Mouse (Mus musculus) cerebellum, adult 8-10 months (tissue): ENCODE measurements at regions not wholly inside any gene's neighbourhood (a gene's known extent, or its start where the extent isn't known, plus 50 kb on each side); places are given as distances from the start of the nearest gene placed in this dataset.
A peak's percentile ranks its signal among the peaks of the same experiment; 100 is the strongest.

Source experiments
- DNase-seq: peaks from one replicate; pipeline ENCODE4 v3.0.0; 2022

DNA sequence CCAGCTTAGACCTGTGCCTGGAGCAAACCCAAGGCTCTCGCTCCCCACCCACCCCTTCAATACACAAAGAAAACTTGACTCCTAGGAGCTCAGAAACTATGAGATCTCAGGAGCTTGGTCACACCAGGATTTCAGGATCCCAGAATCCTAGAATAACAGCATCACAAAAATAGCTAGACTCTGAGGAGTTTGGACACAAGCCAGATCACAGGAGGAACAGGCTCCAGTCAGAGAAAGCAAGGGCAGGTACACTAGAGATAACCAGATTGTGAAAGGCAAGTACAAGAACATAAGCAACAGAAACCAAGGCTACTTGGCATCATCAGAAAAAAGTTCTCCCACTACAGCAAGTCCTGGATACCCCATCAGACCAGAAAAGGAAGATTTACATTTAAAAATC lies 221.5 kb downstream of the Epha7 start:
- no peak for DNase-seq

DNA sequence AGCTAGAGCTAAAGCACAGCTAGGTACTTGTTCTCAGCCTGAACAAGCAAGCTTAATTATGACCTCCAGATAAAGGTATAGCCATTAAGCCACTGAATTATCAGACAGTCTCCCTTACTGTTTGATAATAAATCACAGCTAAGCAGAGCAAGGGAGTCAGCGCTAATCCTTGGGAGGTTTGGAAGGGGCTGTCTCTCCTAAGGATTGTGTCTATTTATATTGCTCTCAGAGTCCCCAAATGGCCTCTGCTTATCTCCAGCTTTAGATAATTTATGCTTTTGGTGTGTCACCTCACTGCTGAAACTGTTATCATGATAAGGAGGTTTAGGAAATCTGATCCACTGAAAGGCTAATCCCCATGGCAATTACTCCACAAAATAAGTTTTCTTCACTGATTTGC lies 227.1 kb downstream of the Epha7 start:
- no peak for DNase-seq

DNA sequence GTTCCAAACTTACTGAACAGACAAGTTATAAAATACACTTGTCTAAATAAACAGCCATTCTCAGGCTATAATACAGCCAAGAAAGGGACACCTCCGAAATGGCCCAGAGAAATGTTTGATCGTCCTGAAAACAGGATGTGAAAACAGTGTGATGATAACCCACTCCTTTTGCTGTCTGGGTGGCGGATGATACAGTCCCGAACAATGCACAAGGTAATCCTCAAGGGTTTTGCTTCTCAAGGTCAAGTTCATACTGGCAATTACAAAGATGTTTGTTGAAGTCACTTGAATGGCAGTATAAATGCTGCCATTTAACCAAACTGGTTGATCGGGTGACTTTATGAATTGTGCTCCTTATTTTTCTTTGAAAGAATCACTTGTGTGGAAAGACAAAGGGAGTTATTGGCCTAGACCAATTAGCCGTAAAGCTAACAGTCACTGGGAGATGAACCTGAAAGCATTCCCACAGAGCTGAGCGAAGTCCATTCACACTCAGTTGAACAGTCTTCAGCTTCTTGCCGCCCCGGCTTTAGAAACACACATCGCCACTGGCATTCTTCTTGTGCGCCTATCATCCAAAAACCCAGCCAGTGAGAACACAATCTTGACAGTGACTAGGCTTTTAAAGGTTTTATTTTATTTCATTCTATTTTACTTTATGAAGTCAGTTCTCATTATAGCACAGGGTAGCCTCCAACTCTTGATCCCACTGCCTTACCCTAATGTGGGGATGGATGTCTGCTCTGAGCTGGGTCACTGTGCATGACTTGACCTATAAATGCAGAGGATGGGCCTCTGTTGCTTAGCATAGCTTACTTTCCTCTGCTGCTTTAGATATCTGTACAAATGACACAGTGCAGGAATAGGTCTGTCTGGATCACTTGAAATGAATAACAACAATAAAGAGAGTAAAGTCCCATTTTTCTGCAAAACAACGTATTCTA lies 256.0 kb downstream of the Epha7 start:
- no peak for DNase-seq

DNA sequence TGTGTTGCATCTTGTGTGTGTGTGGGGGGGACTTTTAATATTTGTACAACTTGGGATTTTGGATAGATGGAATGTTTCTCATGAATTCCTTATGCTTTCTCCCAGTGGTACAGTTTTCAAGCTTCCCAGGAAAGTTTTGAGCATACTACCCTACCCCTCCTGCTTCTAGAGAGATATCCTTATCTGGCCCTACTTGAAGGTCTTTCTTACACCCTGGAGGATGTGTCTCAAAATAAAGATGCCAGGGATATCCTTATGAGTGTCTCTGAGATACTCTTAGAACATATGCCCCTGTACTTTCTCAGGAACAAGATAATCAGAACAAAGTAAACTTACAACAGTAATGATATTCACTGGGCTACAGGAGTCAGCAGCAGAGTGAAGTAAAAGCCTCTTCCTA lies 261.3 kb downstream of the Epha7 start:
- DNase-seq, result no peak

DNA sequence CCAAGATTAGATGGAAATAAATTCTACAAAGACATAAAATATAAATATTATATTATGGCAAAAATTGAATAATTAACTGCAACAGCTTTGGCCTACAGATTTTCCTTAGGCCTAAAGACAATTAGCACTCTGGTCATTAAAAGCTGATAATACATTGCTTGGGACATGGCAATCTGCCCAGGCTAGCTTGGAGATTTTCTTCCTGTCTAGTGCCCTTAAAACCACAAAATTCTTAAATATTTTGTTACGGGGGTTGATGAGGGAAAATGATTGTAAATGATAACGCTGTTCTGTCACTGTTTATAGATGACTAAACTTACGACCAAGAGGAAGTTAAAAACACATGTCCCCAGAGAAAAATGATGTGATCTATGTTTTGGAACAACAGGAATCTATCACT lies 261.9 kb downstream of the Epha7 start:
- no peak for DNase-seq

DNA sequence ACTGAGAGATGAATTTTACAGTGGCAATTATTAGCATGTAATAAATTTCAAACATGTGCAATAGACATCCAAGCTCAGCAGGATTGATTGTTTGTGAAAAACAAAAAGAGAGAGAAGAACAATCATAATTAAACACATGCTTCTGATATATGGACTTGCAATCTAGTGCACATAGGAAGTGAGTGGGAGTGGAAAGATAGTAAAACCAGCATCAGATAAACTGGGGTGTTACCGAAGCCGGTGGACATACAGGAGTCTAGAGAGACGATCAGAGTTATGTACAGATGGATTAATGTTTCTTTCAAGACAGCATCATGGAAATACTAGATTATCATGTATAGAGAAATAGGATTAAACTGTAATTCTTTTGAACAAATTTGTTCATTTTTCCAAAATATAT lies 263.8 kb downstream of the Epha7 start:
- no peak for DNase-seq

DNA sequence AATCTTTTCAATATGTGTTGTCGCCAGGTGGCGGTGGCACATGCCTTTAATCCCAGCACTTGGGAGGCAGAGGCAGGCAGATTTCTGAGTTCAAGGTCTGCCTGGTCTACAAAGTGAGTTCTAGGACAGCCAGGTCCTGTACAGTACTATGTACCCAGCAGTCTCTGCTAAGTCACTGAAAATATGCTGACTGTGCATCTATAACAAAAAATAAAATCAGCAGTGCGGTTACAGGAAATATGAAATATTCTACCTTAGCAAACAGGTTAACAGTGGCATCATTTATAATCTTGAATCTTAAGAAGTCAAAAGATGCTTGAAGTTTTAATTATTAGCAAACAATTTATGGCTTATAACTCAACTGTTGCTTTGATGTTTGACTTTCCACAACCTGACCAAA lies 265.5 kb downstream of the Epha7 start:
- no peak for DNase-seq

DNA sequence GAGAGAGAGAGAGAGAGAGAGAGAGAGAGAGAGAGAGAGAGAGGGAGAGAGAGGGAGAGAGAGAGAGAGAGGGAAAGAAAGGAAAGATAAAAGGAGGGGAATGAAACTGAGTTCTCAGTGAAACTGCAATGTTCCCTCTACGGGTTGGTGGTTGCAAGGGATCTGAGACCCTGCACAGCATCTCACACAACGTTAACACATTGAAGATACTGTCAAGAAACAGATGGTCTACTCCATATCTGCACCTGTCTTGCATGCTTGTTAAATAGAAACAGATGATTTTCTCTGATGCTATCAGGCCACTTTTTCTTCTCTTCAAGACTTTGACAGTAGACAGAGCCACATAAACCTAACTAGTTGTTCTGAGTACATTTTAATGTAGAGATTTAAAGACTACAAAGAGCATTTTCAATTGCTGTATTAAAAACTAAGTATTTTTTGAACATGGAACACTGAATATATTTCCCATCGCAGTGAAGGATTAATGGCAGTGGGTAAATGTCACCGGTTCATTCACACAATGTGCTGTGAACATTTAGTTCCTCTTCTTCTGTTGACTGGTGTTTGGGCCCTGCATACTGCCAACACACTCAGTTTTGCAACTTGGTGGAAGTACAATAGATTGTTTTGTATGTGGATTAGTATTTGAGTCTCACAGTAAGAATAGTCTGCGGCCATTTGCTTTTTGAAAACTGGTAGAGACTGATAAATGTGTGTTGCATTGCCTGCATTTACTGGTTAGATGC lies 270.8 kb downstream of the Epha7 start:
- DNase-seq, result no peak

DNA sequence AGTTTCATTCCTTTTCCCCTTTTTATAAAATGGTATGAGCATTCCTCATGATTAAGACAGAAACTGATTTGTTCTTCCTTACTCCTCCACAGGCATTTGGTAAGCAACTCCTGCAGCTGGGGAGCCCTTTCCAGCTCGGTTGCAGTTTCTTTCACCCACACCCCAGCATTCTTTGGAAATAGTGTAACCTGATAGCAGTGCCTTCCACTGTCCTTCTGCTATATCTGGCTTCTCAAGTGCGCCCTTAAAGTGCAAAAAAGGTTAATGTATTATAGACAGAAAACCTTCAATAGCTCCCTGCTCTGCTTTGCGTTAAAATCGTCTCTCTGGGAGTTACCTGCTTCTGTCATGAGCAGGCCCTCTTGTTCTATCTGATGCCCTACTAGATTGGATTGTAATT lies 278.0 kb downstream of the Epha7 start:
- DNase-seq, result no peak

DNA sequence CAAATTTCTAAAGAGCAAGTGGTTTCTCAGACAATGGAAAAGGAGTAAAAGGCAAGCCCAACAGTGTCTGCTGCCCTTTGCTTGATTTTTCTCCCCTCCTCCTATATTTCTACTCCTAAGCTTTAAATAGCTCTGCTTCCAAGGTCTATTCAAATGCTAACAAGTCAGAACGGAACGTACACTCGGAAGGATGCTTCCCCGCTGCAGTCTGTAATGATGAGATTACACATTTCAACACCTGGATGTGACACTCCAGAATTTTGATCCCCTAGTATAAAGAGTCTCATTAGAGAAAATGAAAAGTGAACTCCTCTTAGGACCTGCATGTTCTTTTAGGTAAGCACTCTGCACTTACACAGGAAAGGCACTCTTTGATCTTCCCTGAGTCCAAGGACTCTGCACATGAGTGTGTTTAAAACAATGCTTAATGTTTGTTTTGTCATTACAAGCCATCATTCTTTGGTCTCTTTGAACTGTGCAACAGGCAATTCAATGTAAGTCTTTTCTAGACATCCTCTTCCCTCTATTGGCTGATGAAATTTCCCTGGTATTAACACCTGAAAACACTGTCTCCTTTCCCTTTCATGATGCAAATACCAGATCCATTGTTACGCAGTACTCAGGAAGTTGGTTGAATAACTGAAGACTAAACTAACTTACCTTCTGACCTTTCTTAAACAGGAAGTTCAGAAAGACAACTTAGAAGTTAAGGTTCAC lies 278.7 kb downstream of the Epha7 start:
- DNase-seq, result no peak

DNA sequence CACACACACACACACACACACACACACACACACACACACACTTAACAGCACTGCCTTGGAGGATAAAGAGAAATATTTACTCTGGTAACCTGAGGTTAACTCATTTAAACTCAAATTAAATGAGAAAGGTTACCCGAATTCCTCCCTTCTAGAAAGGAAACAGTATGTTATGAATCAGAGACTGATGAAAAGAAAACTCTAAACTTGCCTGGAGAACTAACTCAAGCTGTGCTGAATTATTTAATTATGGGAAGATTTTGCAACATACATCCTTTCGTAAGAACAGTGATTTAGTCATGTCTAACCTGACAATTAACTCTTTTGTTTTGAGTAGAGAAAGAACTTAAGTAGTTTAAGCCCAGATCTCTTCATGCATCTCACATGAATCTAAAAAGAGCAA lies 289.4 kb downstream of the Epha7 start:
- DNase-seq, result no peak

DNA sequence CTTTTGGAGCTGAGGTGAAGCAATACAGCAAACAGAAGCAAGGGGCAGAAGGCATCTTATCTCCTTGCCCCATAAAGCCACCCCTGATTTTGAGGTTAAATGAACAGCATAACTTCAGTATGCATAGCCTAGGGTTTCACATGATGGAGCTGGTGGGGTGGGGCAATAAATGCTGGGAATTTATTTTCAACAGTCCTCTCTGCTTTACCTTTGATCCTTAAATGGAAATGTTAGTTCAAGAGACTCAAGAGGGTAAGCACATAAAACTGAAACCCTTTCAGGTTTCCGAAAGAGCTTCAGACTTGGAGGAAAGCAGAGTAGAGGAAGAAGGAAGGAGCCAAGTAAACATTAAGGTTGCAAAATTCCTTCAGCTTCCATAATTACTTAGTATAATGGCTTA lies 290.5 kb downstream of the Epha7 start:
- no peak for DNase-seq

DNA sequence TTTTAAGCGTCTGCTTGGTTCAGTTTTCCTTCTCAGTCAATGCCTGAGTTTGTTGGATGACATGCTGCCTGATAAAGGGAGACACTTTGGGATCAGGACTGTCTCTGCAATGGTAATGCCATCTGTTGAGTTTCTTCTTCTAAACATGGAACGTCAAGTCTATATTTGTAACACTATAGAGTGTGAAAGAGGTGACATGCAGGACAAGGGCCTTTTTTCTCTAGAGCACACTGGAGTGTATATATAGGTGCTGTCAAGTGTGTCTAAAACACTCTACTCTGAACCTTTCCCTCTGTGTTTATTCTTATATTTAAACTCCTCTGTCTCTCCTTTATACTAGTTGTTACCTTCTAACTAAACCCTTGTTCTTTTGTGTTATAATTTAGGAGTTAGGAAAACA lies 299.6 kb downstream of the Epha7 start:
- DNase-seq, result no peak

DNA sequence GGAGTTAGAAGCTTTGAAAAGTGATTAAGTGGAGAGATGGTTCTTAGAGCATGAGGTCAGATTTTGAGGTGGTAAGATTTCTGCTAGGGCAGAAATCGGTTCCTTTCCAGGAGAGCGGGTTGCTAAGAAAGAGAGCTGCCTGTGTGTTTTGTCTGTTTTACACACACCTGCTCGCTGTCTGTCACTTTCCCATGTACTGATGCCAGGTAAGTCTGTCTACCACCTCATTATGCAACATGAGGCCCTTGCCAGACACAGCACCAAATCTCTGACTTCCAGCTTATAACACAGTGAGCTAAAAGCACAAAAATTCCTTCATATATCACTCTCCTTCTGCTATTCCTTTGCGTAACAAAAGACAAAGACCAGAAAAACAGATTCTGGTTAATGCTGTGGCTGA lies 304.1 kb downstream of the Epha7 start:
- no peak for DNase-seq

DNA sequence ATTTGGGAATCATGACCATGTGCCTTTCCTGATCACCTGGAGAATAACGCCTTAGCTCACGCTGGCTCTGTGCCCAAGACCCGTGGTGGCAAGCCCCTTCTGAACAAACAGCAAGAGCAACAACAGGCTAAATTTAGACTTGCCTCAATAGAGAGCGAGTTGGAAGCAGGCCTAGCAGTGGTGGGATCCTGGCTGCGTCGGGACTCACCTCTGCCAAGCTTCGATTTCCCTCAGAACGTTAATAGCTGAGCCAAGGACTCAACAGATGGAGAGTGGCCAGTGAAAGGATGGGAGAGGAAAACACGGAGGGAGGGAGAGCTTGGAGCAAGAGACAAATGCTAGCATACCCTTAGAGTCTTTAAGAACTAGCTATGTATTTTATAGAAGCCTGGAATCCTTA lies 305.0 kb downstream of the Epha7 start:
- peak; percentile 6 for DNase-seq

DNA sequence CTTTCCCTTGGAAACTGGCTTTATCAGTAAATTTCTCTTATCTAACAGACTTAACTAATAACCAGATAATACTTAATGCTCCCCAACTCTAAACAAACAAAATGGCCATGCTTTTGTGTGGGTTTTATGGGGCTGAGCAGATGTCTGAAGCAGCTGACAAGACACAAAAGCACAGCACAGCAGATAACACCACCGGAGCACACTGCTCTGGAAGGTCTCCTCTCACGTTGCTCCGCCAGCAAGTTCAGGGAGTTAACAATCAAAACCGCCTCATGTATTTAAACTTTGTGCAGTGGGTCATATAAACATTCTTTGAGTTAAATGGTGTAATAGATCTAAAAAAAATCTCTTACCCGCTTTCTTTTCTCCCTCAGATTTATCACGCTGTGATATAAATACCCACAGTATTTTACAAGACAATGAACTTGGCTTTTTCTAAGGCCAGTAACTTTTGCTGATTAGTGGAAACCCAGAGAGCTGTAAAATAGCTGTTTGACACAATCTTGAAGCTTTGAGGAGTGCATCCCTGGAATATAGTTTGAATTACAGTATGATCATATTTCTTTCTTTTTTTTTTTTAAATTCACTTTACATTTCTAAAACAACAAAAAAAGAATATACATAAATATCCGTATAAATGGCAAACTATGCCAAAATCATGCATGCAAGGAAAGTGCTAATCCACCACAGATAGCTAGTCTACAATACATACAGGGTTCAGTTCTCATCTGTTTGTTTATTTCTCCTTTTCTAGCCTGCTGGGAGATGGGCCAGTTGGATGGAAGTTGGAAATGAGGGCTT lies 305.9 kb downstream of the Epha7 start:
- no peak for DNase-seq

DNA sequence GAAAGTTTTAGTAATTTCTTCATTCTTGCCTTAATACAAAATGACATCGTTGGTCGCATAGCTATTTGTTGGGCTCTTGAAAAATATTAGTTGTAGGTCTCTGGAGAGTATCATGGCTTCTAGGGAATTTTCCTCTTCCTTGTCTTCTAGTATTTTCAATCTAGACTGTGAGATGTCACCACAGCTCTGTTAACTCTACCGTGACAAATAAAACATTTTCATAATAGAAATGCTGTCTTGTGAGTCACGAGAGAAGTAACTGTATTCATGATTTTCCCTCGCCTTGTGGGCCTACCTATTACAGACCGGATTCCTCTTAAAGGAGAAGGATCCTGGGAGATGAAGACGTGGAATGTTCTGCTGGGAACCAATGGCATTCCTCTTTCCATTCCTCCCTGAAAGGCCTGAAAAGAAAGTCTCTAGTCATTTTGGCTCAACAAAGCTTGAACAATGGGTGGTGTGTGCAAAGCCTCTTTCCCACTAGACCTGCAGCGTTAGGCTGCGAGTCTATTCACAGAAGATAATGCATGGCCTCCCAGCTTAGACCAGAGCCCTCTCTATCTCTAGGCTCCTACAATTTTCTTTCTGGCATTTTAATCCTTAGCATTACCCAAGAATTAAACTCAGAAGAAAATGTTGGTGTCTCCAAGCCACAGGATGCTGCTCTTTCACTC lies 306.7 kb downstream of the Epha7 start:
- no peak for DNase-seq

DNA sequence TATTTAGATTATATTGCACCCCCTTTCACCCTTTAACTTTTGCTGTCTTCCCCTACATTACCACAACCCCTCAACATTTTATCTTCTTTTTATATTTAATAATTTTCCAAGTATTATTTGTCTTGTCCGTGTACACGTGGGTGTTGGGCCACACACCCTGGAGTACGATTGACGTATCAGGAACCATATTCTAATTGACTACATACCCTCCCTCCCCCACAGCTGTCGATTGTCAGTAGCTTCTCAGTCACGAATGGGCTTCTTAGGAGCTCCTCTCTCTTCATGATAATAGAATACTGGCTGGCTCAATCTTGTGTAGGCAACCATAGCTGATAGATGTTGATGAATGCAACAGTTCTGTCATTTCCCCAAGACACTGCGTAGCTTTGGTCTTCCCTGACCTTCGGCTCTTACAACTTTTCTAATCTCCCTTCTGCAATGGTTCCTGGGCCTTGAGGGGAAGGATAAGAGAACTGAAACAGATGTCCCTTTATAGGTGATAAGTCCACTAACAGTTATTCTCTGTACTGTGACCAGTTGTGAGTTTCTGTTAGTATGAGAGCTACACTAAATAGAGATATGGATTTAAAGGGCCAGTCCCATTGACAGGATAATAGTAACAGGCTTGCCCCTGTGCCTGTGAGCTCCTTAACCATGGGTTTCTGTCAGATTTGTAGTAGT lies 310.9 kb downstream of the Epha7 start:
- no peak for DNase-seq

DNA sequence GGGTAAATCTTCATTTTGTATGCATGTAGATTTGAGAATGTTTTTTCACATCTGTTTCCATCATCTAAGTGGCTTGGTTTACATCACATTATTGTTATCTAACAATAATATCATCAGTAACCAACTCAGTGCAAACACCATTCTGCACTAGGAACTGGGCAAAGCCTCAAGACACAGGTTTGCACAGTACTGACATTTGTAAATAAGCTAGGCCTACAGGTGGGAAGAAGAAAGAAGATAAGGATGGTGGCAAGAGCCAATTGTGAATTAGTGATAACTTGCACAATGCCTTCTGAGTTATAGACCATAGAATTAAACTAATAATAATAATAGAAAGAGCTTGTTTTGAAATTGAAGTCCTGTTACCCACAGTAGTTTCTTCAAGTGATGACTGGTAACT lies 317.6 kb downstream of the Epha7 start:
- no peak for DNase-seq

DNA sequence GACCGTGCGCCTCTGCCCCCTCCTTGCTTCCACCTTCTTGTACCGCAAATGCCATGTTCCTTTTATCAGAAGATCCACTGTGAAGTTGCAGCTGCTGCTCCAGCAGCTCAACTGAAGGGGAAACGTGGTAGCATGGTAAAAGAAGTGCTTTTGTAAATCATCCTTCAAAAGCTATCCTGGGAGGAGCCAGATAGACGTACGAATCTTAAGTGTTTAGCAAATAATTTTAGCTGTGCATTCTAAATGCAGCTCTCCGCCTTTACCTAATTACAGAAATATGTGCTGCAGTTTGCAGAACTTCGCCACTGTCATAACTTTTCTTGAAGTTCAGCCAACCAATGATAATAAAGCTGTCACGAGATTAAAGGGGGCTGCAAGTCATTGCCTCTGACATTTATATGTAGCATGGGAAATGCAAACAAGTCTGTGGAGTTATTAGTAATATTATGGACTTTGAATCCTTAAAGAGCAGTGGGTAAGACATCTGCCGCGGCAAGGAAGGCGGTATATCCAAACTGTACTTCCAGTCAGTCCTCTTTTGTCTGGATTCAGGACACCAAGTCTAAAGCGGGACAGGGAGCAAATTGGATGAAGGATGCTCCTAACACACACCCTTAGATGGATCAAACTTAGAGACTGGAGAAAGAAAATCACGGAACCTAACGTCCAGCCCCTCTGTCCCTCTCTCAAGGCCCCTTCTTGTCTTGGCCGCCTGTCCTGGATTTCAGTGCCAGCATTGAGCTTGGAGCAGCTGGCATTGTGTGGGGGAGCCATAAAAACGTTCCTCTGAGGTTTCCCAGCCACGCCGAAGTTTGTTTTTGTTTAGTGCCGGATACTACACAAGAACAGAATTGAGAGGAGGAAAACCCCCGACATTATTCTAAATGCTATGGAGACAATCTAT lies 320.7 kb downstream of the Epha7 start:
- no peak for DNase-seq
